Mouse (Mus musculus) adrenal gland, adult 8-10 months (tissue): ENCODE results near the gene Prss22. TPM values are rescaled to one million over a fixed set of nuclear protein-coding genes. Genes with fewer than 3 reads are reported as not detected.
"Not testable (repeated sequence)": the region's sequence is repeated elsewhere in the genome, so short reads cannot be mapped to it uniquely, and the experiment has no call there.

Experiments used
- DNase-seq: peaks from one replicate; pipeline ENCODE4 v3.0.0; 2022
- total RNA-seq, 4 experiments: library from RNA; stranded (reverse); gene quantifications; 2 replicates each; pipeline ENCODE4 v1.2.4; 2022

Gene Prss22
- total RNA-seq, 4 experiments from 2014 or later = not detected

GRCm38 (mm10) chr17:23994667-23995066 lies 3.2 kb downstream of the Prss22 start:
- no peak for DNase-seq

GRCm38 (mm10) chr17:23993559-23994428 lies 4.1 kb downstream of the Prss22 start:
- DNase-seq = peak; percentile 89

- no peak for DNase-seq
These were observed 4.9 kb downstream of the Prss22 start for GRCm38 (mm10) chr17:23992789-23993553.

GRCm38 (mm10) chr17:23989802-23990201 lies 8.1 kb downstream of the Prss22 start:
- no peak for DNase-seq

GRCm38 (mm10) chr17:23984989-23985388 lies 12.9 kb downstream of the Prss22 start:
- peak; percentile 42 for DNase-seq

- DNase-seq = no peak
These were observed 15.0 kb downstream of the Prss22 start for GRCm38 (mm10) chr17:23982912-23983311.

GRCm38 (mm10) chr17:23980297-23980909 lies 17.5 kb downstream of the Prss22 start, which contains the start of gene Prss30:
Gene Prss30 (minus strand): TSS chr17:23980566.
- DNase-seq = no peak

- no peak for DNase-seq
These were observed 18.4 kb downstream of the Prss22 start for GRCm38 (mm10) chr17:23979471-23979870.

- DNase-seq = no peak
These were observed 21.2 kb downstream of the Prss22 start for GRCm38 (mm10) chr17:23976665-23977064.

GRCm38 (mm10) chr17:23971315-23971714 lies 26.6 kb downstream of the Prss22 start:
- no peak for DNase-seq

- peak; percentile 58 for DNase-seq
These were observed 28.7 kb downstream of the Prss22 start for GRCm38 (mm10) chr17:23969231-23969630.

- DNase-seq = no peak
These were observed 29.1 kb downstream of the Prss22 start for GRCm38 (mm10) chr17:23968780-23969179.

- no peak for DNase-seq
These were observed 31.1 kb downstream of the Prss22 start for GRCm38 (mm10) chr17:23966658-23967401.

- DNase-seq = no peak
These were observed 32.0 kb downstream of the Prss22 start for GRCm38 (mm10) chr17:23965805-23966425.

- DNase-seq = no peak
These were observed 36.3 kb downstream of the Prss22 start for GRCm38 (mm10) chr17:23961573-23962122.

GRCm38 (mm10) chr17:23960084-23960738 lies 37.7 kb downstream of the Prss22 start:
- DNase-seq = peak; percentile 62

- no peak for DNase-seq
These were observed 42.7 kb downstream of the Prss22 start, which contains the start of gene Sbpl for GRCm38 (mm10) chr17:23955174-23955573. Gene Sbpl (minus strand): TSS chr17:23955274.

- not testable (repeated sequence) for DNase-seq
These were observed 47.1 kb downstream of the Prss22 start for GRCm38 (mm10) chr17:23950828-23951227.

- DNase-seq = no peak
These were observed 48.8 kb downstream of the Prss22 start for GRCm38 (mm10) chr17:23949068-23949467.

- not testable (repeated sequence) for DNase-seq
These were observed 50.4 kb downstream of the Prss22 start for GRCm38 (mm10) chr17:23947486-23947885.
